Mouse (Mus musculus) G1E (cell line): Measurements from ENCODE around the gene Tbl1xr1.

Source experiments
- CTCF ChIP-seq: IDR thresholded peaks from 2 replicates; pipeline ENCODE4 v1.5.1; 2012; ENCODE audit warnings: low read depth, low read length, inconsistent platforms, mixed read lengths
- GATA1 ChIP-seq: IDR thresholded peaks from 2 replicates; pipeline ENCODE4 v1.6.1; 2012; ENCODE audit warnings: borderline replicate concordance, low read length, inconsistent platforms, mixed read lengths
- POLR2AphosphoS5 ChIP-seq: IDR thresholded peaks from 2 replicates; pipeline ENCODE4 v1.6.1; 2012; ENCODE audit warnings: low read depth, low read length, inconsistent platforms; ENCODE audit not compliant: insufficient replicate concordance

GRCm38 (mm10) chr3:22109651-22110050, 33.2 kb downstream of the Tbl1xr1 start:
- TF ChIP-seq CTCF (no peak), GATA1 (no peak), POLR2AphosphoS5 (no peak)
